Mouse (Mus musculus) skeletal muscle tissue, adult 2 months (tissue): Measurements from ENCODE around the gene Zfp398.
"Not testable (repeated sequence)": the region's sequence is repeated elsewhere in the genome, so short reads cannot be mapped to it uniquely, and the experiment has no call there.

Experiments used
- DNase-seq: peaks from one replicate; pipeline ENCODE4 v3.0.0-alpha.2; 2012; ENCODE audit warnings: low read depth, low spot score

Zfp398 gene

GRCm38 (mm10) chr6:47824241-47824640 is 11.2 kb upstream of the Zfp398 start:
- DNase-seq: no peak

GRCm38 (mm10) chr6:47827462-47827861 is 8.0 kb upstream of the Zfp398 start:
- no peak for DNase-seq

GRCm38 (mm10) chr6:47828950-47829349 is 6.5 kb upstream of the Zfp398 start:
- DNase-seq: no peak

GRCm38 (mm10) chr6:47830104-47831078 is 5.1 kb upstream of the Zfp398 start, which contains the start of gene Zfp786:
Zfp786 (minus strand) TSS chr6:47830867.
- peak; percentile 75 for DNase-seq

DNA sequence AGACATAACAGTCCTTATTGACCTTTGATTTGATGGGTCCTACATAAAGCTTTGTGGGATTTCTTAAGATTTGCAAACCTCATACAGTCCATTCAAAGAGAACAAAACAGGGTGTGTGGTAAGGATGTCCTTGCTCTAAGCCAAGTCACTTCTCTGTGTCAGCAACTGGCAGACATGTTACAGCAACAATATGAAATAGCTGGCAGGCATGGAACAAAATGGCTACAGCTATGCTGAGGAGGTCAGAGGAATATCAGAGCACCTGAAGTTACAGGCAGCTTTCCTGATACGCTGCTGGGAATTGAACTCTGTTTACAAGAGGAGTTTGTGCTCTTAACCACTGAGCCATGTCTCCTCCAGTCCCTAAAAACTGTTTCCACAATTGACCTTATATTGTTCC is 3.2 kb upstream of the Zfp398 start:
- no peak for DNase-seq

DNA sequence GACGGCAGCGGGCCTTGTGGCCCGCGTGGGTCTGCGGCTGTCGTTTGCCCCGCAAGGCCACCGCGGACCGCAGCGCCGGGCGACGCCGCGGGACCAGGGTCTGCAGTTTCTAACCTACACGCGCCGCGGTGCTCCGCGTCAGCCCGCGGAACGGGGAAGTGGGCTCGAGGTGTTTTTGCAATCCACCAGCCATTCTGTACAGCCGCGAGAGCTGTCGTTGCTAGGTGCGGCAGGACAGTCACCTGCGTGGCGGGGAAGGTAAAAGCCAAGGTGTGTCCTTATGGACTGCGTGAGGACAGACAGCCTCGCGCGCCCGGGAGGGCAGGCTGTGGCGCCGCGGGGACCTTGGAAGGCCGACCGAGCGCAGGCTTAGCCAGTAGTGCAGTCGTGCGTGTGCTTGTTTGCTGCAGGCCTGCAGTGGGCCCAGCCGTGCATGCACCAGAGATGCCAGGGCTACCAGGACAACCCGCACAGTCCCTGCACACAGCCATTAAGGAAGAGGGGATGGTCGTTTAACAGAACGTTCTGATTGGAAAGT is 592 bp downstream of the Zfp398 start:
- DNase-seq: peak; percentile 18

GRCm38 (mm10) chr6:47837630-47838029 is 2.2 kb downstream of the Zfp398 start:
- DNase-seq: no peak

DNA sequence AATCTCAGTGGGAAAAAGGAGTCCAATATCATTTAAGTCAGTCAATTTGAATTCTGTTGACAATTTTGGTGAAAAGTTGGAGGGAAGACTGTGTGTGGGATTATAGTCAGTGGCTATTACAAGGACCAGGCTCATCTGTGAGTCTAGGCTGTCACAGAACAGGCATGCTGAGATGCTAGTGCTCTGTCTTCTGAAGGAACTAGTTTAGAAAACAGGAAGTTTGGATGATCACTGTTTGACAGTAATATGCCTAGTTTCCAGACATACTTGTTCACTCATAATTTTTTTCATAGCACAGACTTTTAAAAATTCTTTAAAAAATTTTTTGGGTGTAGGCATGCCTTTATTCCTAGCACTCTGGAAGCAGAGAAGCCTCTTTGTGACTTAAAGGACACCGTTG is 5.6 kb downstream of the Zfp398 start:
- DNase-seq: no peak

GRCm38 (mm10) chr6:47841831-47842230 is 6.4 kb downstream of the Zfp398 start:
- no peak for DNase-seq

DNA sequence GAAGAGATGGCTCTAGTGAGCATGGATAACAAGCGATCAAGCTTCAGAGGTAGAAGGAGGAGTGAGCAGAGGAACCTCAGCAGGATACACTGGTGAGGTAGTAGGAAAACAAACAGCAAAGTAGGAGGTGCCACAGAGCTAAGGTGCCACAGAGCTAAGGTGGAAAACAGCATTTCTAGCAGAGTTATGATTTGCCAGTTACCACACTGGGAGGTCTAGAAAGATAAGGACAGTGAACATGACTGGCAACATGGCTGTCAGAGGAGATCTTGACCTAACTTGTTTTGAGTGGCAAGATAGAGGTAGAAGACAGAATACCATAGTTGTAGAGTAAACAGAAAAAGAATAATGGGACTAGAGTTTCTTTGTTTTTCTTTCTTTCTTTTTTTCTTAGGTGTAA is 6.9 kb downstream of the Zfp398 start:
- DNase-seq: no peak

DNA sequence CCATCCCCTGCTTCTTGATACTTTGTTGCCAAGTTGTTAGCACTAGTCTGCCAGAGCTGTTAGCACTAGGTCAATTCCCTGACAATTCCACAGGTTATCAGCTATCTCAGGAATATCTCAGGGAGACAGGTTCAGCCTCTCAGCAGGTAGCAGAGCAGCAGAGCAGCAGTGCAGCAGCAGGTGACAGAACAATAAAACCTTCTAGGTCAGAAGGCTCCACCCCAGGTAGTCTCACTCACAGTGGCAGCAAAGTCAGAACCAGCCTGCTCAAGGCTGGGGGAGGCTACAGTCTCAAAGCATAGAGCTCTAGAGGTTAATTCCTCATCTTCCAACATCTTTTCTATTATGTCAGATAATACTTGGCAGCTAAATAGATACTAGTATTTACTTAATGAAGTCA is 10.3 kb downstream of the Zfp398 start:
- no peak for DNase-seq

GRCm38 (mm10) chr6:47857241-47857640 is 21.8 kb downstream of the Zfp398 start:
- DNase-seq: no peak

- DNase-seq: not testable (repeated sequence)
These were observed 22.3 kb downstream of the Zfp398 start for GRCm38 (mm10) chr6:47857729-47858128.

GRCm38 (mm10) chr6:47872266-47872665 is 36.8 kb downstream of the Zfp398 start:
- no peak for DNase-seq

DNA sequence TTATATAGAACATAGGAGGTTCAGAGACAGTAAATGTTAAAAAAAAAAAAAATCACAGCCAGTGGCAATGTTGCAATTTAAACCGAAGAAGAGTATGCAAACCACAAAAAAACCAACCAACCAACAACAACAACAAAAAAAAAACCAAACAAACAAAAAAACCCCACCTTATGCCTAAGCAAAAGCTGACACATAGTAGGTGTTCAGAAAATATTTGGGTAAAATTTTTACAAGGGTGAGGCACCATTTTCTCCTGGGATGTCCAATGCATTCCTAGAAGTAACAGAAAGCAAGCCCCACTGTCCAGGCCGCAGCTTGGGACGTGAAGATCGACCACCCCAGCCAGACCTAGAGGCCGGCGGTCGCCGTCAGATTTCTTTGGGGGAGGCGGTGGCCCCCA is 41.6 kb downstream of the Zfp398 start, which contains the start of gene Zfp282:
Gene Zfp282 (plus strand): TSS at position 147 of the 400 bp plus-strand sequence.
- DNase-seq: no peak

- DNase-seq: peak; percentile 80
These were observed 42.1 kb downstream of the Zfp398 start for GRCm38 (mm10) chr6:47877461-47878132.

DNA sequence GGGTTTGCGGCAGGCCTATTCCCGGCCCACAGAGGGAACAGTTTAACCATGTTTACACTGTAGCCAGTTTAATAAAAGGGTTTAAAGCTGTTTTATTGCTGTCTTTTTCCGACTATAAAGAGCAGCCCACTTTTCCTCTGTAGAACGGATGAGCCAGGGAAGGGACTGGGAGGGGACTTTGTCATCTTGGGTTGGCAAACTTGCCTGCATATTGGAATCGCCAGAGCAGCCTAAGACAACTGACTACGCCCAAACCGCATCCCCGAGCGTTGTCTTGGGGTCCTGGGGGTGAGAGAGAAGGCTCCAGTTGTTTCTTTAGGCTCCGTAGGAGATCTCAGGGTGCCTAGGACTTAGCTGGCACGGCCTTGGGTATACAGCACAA is 42.7 kb downstream of the Zfp398 start:
- DNase-seq: no peak

DNA sequence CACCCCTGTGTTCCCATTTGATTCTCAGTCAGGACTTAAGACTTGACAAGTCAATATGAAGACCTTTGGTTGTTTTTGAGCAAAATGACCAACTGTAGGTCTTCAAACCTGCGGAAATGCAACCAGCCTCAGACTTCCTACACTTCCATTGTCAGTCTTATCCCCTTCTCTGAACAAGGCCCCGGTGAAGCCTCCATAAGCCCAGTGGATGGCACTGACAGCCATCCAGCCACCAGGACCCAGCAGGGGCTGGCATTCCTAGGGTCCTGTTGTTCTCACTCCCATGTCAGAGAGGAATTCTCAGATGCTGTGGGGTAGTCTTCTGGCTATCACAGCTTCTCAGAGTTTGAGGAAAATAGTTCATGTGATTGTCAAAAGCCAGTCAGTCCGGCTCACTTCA is 43.1 kb downstream of the Zfp398 start:
- no peak for DNase-seq

GRCm38 (mm10) chr6:47879049-47879716 is 43.7 kb downstream of the Zfp398 start:
- DNase-seq: no peak

GRCm38 (mm10) chr6:47880166-47880565 is 44.7 kb downstream of the Zfp398 start:
- no peak for DNase-seq

DNA sequence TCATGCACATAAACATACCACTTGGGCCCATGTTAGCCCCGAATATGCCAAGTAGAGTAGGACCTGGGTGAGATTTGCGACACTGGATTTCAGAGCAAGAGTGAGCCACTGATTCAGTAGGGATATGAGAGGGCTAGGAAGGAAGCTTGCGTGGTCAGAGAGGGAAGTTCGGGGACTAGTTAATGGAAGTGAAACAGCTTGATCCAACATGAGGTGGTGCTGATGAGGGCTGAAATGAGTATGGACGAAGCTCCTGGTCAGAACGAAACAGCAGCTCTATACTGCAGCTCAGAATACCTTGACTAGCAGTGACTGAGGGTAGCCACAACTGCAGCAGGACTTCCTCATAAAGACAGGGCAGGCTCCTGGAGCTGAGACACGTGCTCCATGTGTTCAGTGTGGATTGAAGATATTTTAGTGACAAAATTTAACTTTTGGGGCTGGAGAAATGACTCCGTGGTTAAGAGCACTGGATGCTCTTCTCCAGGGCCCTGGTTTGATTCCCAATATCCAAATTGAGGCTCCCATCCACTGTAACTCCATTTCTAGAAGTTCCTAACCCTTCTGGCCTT is 53.4 kb downstream of the Zfp398 start:
- DNase-seq: no peak
